Mouse (Mus musculus) hindbrain, embryonic 14.5 days (tissue): ENCODE measurements at regions not wholly inside any gene's neighbourhood (a gene's known extent, or its start where the extent isn't known, plus 50 kb on each side); places are given as distances from the start of the nearest gene placed in this dataset.

Experiments
- ATAC-seq: fragments of 200-750 bp; cut with Nextera tagmentation; 2 replicates; pipeline ENCODE4 v1.8.0; 2017; ENCODE audit warnings: moderate number of reproducible peaks, mild to moderate bottlenecking, moderate TSS enrichment, moderate library complexity; ENCODE audit not compliant: low FRiP score
- DNase-seq: peaks from one replicate; pipeline ENCODE4 v3.0.0-alpha.2; 2015; ENCODE audit warnings: low spot score
- H3K27ac ChIP-seq: fragments of 300-500 bp; sonication (generic); 2 replicates; pipeline ENCODE4 v1.5.1; 2014; ENCODE audit warnings: mild to moderate bottlenecking, moderate library complexity
- H3K27me3 ChIP-seq: fragments of 300-500 bp; sonication (generic); 2 replicates; pipeline ENCODE4 v1.6.1; 2014; ENCODE audit warnings: mild to moderate bottlenecking, low read length, mixed read lengths; ENCODE audit not compliant: control insufficient read depth, insufficient read depth
- H3K36me3 ChIP-seq: fragments of 300-500 bp; sonication (generic); replicated peaks from 2 replicates; pipeline ENCODE4 v1.6.1; 2014; ENCODE audit not compliant: control insufficient read depth, insufficient read depth
- H3K4me1 ChIP-seq: fragments of 300-500 bp; sonication (generic); replicated peaks from 2 replicates; pipeline ENCODE4 v1.6.1; 2014; ENCODE audit warnings: antibody characterized with exemption, low read length, mixed read lengths; ENCODE audit not compliant: control insufficient read depth, insufficient read depth
- H3K4me2 ChIP-seq: fragments of 300-500 bp; sonication (generic); replicated peaks from 2 replicates; pipeline ENCODE4 v1.6.1; 2014; ENCODE audit warnings: mild to moderate bottlenecking, moderate library complexity
- H3K4me3 ChIP-seq: fragments of 300-500 bp; sonication (generic); replicated peaks from 2 replicates; pipeline ENCODE4 v1.5.1; 2014; ENCODE audit warnings: mild to moderate bottlenecking, low read length
- H3K9ac ChIP-seq: fragments of 300-500 bp; sonication (generic); 2 replicates; pipeline ENCODE4 v1.6.1; 2014
- H3K9me3 ChIP-seq: fragments of 300-500 bp; sonication (generic); 2 replicates; pipeline ENCODE4 v1.6.1; 2016; ENCODE audit warnings: low read length; ENCODE audit not compliant: control insufficient read depth
- WGBS: fragments of 180-500 bp; shearing (Covaris S2); extraction: QIAGEN DNeasy Blood & Tissue Kit; methylation state at CpG from one replicate; pipeline ENCODE4 v1.1.7; 2014; 5-methylcytosine and 5-hydroxymethylcytosine counted together

DNA sequence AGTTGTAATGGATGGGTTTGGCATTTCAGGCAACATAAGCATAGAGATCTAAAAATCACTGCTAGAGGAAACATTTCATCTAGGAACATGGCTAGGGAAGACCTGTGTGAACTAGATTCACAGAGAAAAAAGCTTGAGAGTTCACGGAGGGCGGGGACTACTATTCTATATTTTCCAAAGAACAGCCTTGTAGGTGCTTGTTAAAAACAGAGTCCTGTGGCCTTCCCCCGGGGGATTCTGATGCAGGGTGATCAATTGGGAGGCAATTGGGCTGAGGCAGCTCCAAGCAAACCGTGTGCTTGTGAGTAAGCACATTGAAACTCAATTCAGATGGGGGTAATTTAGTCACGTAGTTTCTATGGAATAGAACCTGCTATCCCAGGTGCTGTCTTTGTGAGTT lies 112.0 kb downstream of the Mterf1b start:
- Histone ChIP-seq H3K36me3 (no peaks in the 10 kb centered on the region), H3K9ac (no peak overlapping the region), H3K27ac (no peak overlapping the region), H3K4me3 (no peak overlapping the region), H3K4me1 (peaks cover 8% of the 10 kb centered on the region; the same call in 1 of the 2 replicates), H3K27me3 (no peaks in the 10 kb centered on the region), H3K9me3 (no peaks in the 10 kb centered on the region), H3K4me2 (no peak overlapping the region)
- no peak for DNase-seq
- 47% methylated on average over 5 of the region's 5 CpGs for WGBS
- no peak for ATAC-seq

DNA sequence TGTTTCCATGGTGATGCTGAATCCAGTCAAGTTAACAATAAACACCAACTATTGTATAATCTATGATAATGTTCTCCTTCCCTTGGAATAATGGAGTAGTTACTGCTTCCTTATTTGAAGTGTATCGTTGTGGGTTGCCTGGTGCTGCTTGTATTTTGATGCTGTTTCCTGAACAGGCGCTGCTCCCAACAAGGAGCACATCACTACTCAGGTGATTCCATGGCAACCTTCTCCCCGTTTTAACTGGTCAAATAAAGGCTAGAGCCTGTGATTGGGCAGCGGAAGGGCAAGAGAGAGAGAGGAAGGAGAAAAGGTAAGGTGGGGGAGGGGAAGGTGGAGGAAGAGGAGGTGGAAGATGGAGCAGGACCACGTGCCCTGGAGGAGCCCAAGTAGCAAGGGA lies 116.3 kb downstream of the Mterf1b start:
- no peak overlapping the region for H3K27ac ChIP-seq

DNA sequence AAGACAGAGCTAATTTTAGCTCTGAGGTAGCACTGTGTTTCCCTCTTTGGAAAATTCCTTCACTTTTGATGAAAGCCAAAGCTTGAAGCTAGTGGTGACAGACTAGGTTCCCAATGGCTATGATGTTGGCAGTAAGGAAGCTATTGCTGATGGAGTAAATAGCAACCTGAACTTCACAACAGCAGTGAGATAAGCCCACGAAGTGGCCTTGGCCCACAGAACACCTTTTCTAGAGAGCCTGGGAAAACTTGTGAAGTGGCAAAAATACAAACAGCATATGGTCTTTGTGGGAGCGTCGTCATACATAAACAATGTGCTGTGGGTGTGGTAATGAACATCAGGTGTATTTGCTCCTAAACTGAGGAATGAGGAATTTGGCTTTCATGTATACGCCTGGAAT lies 119.0 kb downstream of the Mterf1b start:
- DNase-seq = no peak
- no peak for ATAC-seq
- Histone ChIP-seq H3K36me3 (no peaks in the 10 kb centered on the region), H3K4me1 (0 out of 2 replicates have a peak, but pooled peaks cover 3% of the 10 kb centered on the region), H3K9ac (no peak overlapping the region), H3K27ac (no peak overlapping the region), H3K4me2 (no peak overlapping the region), H3K9me3 (no peaks in the 10 kb centered on the region), H3K27me3 (no peaks in the 10 kb centered on the region), H3K4me3 (no peak overlapping the region)
- WGBS = 90% methylated on average over 4 of the region's 4 CpGs

More for the DNA sequence above, 116.3 kb downstream of the Mterf1b start:
- H3K4me3 ChIP-seq = no peak overlapping the region
- H3K27me3 ChIP-seq = no peaks in the 10 kb centered on the region
- no peak for DNase-seq
- H3K4me1 ChIP-seq = peaks cover 8% of the 10 kb centered on the region; the same call in 1 of the 2 replicates
- H3K36me3 ChIP-seq = no peaks in the 10 kb centered on the region
- ATAC-seq = no peak
- H3K4me2 ChIP-seq = no peak overlapping the region
- 82% methylated on average over 5 of the region's 5 CpGs for WGBS
- no peak overlapping the region for H3K9ac ChIP-seq
- no peaks in the 10 kb centered on the region for H3K9me3 ChIP-seq

- Histone ChIP-seq H3K27ac (no peak overlapping the region), H3K4me3 (no peak overlapping the region), H3K9ac (no peak overlapping the region), H3K27me3 (no peaks in the 10 kb centered on the region), H3K4me1 (0 out of 2 replicates have a peak, but pooled peaks cover 3% of the 10 kb centered on the region), H3K9me3 (no peaks in the 10 kb centered on the region), H3K36me3 (no peaks in the 10 kb centered on the region), H3K4me2 (no peak overlapping the region)
- ATAC-seq (no peak), DNase-seq (no peak)
- 73% methylated on average over 4 of the region's 4 CpGs for WGBS
Observed at GRCm38 (mm10) chr5:4311599-4311998, 119.4 kb downstream of the Mterf1b start.

DNA sequence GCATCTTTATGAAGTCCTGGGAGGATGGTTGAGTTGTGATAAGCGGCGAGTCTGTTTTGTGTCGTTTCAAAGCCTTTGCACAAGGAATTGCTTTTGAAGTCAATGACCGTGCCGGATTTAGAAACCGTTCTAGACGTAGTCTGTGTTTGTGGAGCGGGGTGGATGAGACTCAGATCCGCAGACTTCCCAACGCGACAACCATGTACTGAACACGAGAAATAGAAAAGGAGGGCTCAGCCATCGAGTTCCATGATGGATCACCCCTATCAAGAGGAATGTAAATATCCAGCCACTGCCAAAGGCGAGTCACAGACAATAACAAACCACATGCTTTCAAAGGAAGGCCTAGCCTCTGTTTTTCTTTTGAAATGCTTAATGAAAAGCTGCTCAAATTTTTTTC lies 120.5 kb downstream of the Mterf1b start:
- Histone ChIP-seq H3K4me1 (0 out of 2 replicates have a peak, but pooled peaks cover 3% of the 10 kb centered on the region), H3K27me3 (no peaks in the 10 kb centered on the region), H3K9ac (no peak overlapping the region), H3K36me3 (no peaks in the 10 kb centered on the region), H3K4me2 (no peak overlapping the region), H3K4me3 (no peak overlapping the region), H3K27ac (no peak overlapping the region), H3K9me3 (no peaks in the 10 kb centered on the region)
- ATAC-seq (no peak), DNase-seq (no peak)
- WGBS = 60% methylated on average over 14 of the region's 14 CpGs

DNA sequence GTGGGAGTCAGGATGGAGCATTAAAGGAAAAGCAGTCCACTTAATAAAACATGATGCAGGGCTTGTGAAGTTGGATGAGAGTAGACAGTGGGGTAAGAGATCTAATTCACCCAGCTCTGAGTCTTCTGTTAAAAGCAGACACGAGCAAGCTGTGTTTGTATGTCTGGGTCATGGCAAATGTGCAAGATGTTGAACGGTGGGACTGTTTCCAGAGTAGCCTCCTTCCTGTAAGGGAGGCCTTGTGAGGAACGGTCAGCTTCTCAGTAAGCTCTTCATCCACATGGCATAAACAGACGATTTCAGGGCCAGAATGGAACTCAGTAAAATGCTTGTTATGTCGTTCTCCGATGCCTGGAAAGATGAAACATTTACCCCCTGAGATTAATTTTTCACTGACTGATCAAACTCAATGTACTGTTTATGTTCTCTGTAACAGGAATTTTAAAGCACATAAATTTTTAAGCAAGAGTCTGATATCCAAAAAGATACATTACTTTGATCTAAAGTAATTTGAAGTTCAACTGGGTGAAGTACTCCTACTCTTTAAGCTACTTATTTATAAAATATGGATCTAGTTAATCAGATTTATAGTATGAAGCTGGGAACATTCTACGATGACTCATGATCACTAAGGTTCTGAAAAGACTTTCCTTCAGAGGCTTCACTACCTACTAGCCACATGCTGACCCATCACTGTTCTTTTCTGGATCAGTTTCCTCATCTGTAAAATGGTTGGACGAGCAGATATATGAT lies 130.6 kb downstream of the Mterf1b start:
- Histone ChIP-seq H3K4me3 (no peak overlapping the region), H3K9me3 (no peaks in the 10 kb centered on the region), H3K36me3 (no peaks in the 10 kb centered on the region), H3K27ac (no peak overlapping the region), H3K27me3 (no peaks in the 10 kb centered on the region), H3K9ac (no peak overlapping the region), H3K4me1 (no peaks in the 10 kb centered on the region), H3K4me2 (no peak overlapping the region)
- no peak for DNase-seq
- no peak for ATAC-seq
- WGBS = 88% methylated on average over 8 of the region's 8 CpGs

- WGBS = 86% methylated on average over 2 of the region's 2 CpGs
- Histone ChIP-seq H3K9ac (no peak overlapping the region), H3K4me1 (no peaks in the 10 kb centered on the region), H3K27ac (no peak overlapping the region), H3K4me2 (no peak overlapping the region), H3K36me3 (no peaks in the 10 kb centered on the region), H3K9me3 (no peaks in the 10 kb centered on the region), H3K4me3 (no peak overlapping the region), H3K27me3 (no peaks in the 10 kb centered on the region)
- no peak for ATAC-seq
- no peak for DNase-seq
Observed at GRCm38 (mm10) chr5:4323387-4323704, 131.2 kb downstream of the Mterf1b start.

GRCm38 (mm10) chr5:4325813-4326212 lies 133.6 kb downstream of the Mterf1b start:
- ATAC-seq (no peak), DNase-seq (no peak)
- WGBS = 49% methylated on average over 3 of the region's 3 CpGs

GRCm38 (mm10) chr5:4326309-4327014 lies 134.3 kb downstream of the Mterf1b start:
- no peaks in the 10 kb centered on the region for H3K27me3 ChIP-seq
- WGBS = 54% methylated on average over 8 of the region's 8 CpGs
- no peak for ATAC-seq
- H3K4me1 ChIP-seq = no peaks in the 10 kb centered on the region
- H3K36me3 ChIP-seq = no peaks in the 10 kb centered on the region
- no peak overlapping the region for H3K4me3 ChIP-seq
- H3K9me3 ChIP-seq = no peaks in the 10 kb centered on the region
- no peak overlapping the region for H3K27ac ChIP-seq
- H3K9ac ChIP-seq = no peak overlapping the region
- H3K4me2 ChIP-seq = no peak overlapping the region
- no peak for DNase-seq

More at GRCm38 (mm10) chr5:4325813-4326212, 133.6 kb downstream of the Mterf1b start:
- Histone ChIP-seq H3K9me3 (no peaks in the 10 kb centered on the region), H3K4me1 (no peaks in the 10 kb centered on the region), H3K36me3 (no peaks in the 10 kb centered on the region), H3K4me3 (no peak overlapping the region), H3K9ac (no peak overlapping the region), H3K27me3 (no peaks in the 10 kb centered on the region), H3K4me2 (no peak overlapping the region), H3K27ac (no peak overlapping the region)
